Mouse (Mus musculus): ENCODE data around the gene C530008M17Rik. TPM values are rescaled to one million over a fixed set of nuclear protein-coding genes. Genes with fewer than 3 reads are reported as not detected.
A peak's percentile ranks its signal among the peaks of the same experiment; 100 is the strongest.

The C530008M17Rik gene
- total RNA-seq, 4 experiments from 2014 or later = 8.3 to 9.8 (median 8.7) TPM

GRCm38 (mm10) chr5:76702646-76703045, 46.3 kb downstream of the C530008M17Rik start:
- no peak for DNase-seq

GRCm38 (mm10) chr5:76705307-76706173, 49.2 kb downstream of the C530008M17Rik start:
- no peak for DNase-seq

- DNase-seq = no peak
These were observed 50.8 kb downstream of the C530008M17Rik start for GRCm38 (mm10) chr5:76707072-76707471.

- peak; percentile 54 for DNase-seq
These were observed 51.7 kb downstream of the C530008M17Rik start for GRCm38 (mm10) chr5:76708004-76708403.

GRCm38 (mm10) chr5:76713743-76714142, 57.4 kb downstream of the C530008M17Rik start:
- no peak for DNase-seq

GRCm38 (mm10) chr5:76719954-76720353, 63.6 kb downstream of the C530008M17Rik start:
- no peak for DNase-seq

GRCm38 (mm10) chr5:76724878-76725277, 68.6 kb downstream of the C530008M17Rik start:
- no peak for DNase-seq

GRCm38 (mm10) chr5:76726518-76727103, 70.3 kb downstream of the C530008M17Rik start:
- peak; percentile 54 for DNase-seq

- no peak for DNase-seq
These were observed 76.8 kb downstream of the C530008M17Rik start for GRCm38 (mm10) chr5:76733055-76733641.

- DNase-seq = peak; percentile 18
These were observed 85.2 kb downstream of the C530008M17Rik start for GRCm38 (mm10) chr5:76741463-76741862.

- no peak for DNase-seq
These were observed 85.8 kb downstream of the C530008M17Rik start for GRCm38 (mm10) chr5:76742076-76742475.

GRCm38 (mm10) chr5:76744737-76745209, 88.5 kb downstream of the C530008M17Rik start:
- DNase-seq = no peak

GRCm38 (mm10) chr5:76747851-76748250, 91.5 kb downstream of the C530008M17Rik start:
- DNase-seq = no peak

- DNase-seq = no peak
These were observed 96.0 kb downstream of the C530008M17Rik start for GRCm38 (mm10) chr5:76752351-76752750.

- no peak for DNase-seq
These were observed 104.0 kb downstream of the C530008M17Rik start for GRCm38 (mm10) chr5:76760349-76760748.

GRCm38 (mm10) chr5:76762030-76762698, 105.9 kb downstream of the C530008M17Rik start:
- DNase-seq = no peak

- DNase-seq = no peak
These were observed 106.9 kb downstream of the C530008M17Rik start for GRCm38 (mm10) chr5:76763148-76763701.

GRCm38 (mm10) chr5:76763731-76764130, 107.4 kb downstream of the C530008M17Rik start:
- DNase-seq = no peak

GRCm38 (mm10) chr5:76769014-76769413, 112.7 kb downstream of the C530008M17Rik start:
- DNase-seq = no peak

GRCm38 (mm10) chr5:76769572-76769971, 113.3 kb downstream of the C530008M17Rik start:
- DNase-seq = no peak

GRCm38 (mm10) chr5:76771371-76771770, 115.1 kb downstream of the C530008M17Rik start:
- DNase-seq = no peak

- DNase-seq = no peak
These were observed 116.5 kb downstream of the C530008M17Rik start for GRCm38 (mm10) chr5:76772831-76773230.
